Mouse (Mus musculus): ENCODE measurements around the gene Scg3.
"Not testable (repeated sequence)": the region's sequence is repeated elsewhere in the genome, so short reads cannot be mapped to it uniquely, and the experiment has no call there.

Scg3 gene

GRCm38 (mm10) chr9:75624983-75625555, 58.8 kb downstream of the Scg3 start:
- no peak for DNase-seq

- DNase-seq = no peak
These were observed 62.4 kb downstream of the Scg3 start for GRCm38 (mm10) chr9:75621428-75621827.

- not testable (repeated sequence) for DNase-seq
These were observed 64.1 kb downstream of the Scg3 start for GRCm38 (mm10) chr9:75619761-75620160.

- DNase-seq = no peak
These were observed 64.9 kb downstream of the Scg3 start for GRCm38 (mm10) chr9:75618836-75619400.

- no peak for DNase-seq
These were observed 67.3 kb downstream of the Scg3 start for GRCm38 (mm10) chr9:75616560-75616959.

GRCm38 (mm10) chr9:75610571-75611493, 73.0 kb downstream of the Scg3 start, which contains the start of gene Tmod2:
Gene Tmod2, minus strand, starts transcription at chr9:75611325.
- peak; percentile 83 for DNase-seq

GRCm38 (mm10) chr9:75609965-75610364, 73.9 kb downstream of the Scg3 start:
- DNase-seq = no peak

GRCm38 (mm10) chr9:75609505-75609904, 74.4 kb downstream of the Scg3 start:
- DNase-seq = peak; percentile 39

GRCm38 (mm10) chr9:75607496-75607895, 76.4 kb downstream of the Scg3 start:
- no peak for DNase-seq

- DNase-seq = no peak
These were observed 82.3 kb downstream of the Scg3 start for GRCm38 (mm10) chr9:75601510-75601909.

GRCm38 (mm10) chr9:75600166-75600934, 83.5 kb downstream of the Scg3 start:
- DNase-seq = no peak

GRCm38 (mm10) chr9:75599191-75599841, 84.5 kb downstream of the Scg3 start:
- peak; percentile 88 for DNase-seq

GRCm38 (mm10) chr9:75597596-75597995, 86.3 kb downstream of the Scg3 start:
- peak; percentile 73 for DNase-seq

- peak; percentile 38 for DNase-seq
These were observed 86.8 kb downstream of the Scg3 start for GRCm38 (mm10) chr9:75597036-75597435.

- DNase-seq = peak; percentile 68
These were observed 90.4 kb downstream of the Scg3 start for GRCm38 (mm10) chr9:75593481-75593880.

All from retina, postnatal 1 day (tissue).